Mouse (Mus musculus): ENCODE results near the gene Ubl7. TPM values are rescaled to one million over a fixed set of nuclear protein-coding genes. Genes with fewer than 3 reads are reported as not detected.

Ubl7 gene
- polyA plus RNA-seq, 1 experiment from 2014 or later: 106 TPM

- Histone ChIP-seq H3K9me3 (ENCODE audit: control insufficient read depth, low read length) (no peaks in the 10 kb centered on the region), H3K36me3 (ENCODE audit: control insufficient read depth, insufficient read depth, low read length) (no peaks in the 10 kb centered on the region), H3K4me3 (ENCODE audit: low read length) (no peak overlapping the region), H3K27me3 (ENCODE audit: control insufficient read depth, insufficient read depth, low read length) (no peaks in the 10 kb centered on the region), H3K4me2 (replicated peaks; ENCODE audit: low read depth, low read length) (no peak overlapping the region), H3K4me1 (ENCODE audit: control insufficient read depth, insufficient read depth, low read length) (peaks cover 9% of the 10 kb centered on the region; the same call in 1 of the 2 replicates), H3K9ac (ENCODE audit: low read depth, low read length) (no peak overlapping the region), H3K27ac (ENCODE audit: low read depth, low read length) (no peak overlapping the region)
- 78% methylated on average over 17 of the region's 17 CpGs for WGBS
- ATAC-seq (ENCODE audit: low FRiP score, low TSS enrichment): no peak
Observed at GRCm38 (mm10) chr9:57959886-57960866, 49.4 kb downstream of the Ubl7 start.

GRCm38 (mm10) chr9:57961226-57961625 lies 50.4 kb downstream of the Ubl7 start:
- ATAC-seq (ENCODE audit: low FRiP score, low TSS enrichment): no peak; the same call in 1 of the 2 replicates
- H3K9ac ChIP-seq (ENCODE audit: low read depth, low read length): no peak overlapping the region
- peaks cover 9% of the 10 kb centered on the region; the same call in 1 of the 2 replicates for H3K4me1 ChIP-seq (ENCODE audit: control insufficient read depth, insufficient read depth, low read length)
- no peaks in the 10 kb centered on the region for H3K9me3 ChIP-seq (ENCODE audit: control insufficient read depth, low read length)
- H3K4me3 ChIP-seq (ENCODE audit: low read length): no peak overlapping the region
- 87% methylated on average over 15 of the region's 15 CpGs for WGBS
- H3K4me2 ChIP-seq (replicated peaks; ENCODE audit: low read depth, low read length): no peak overlapping the region
- no peaks in the 10 kb centered on the region for H3K36me3 ChIP-seq (ENCODE audit: control insufficient read depth, insufficient read depth, low read length)
- no peaks in the 10 kb centered on the region for H3K27me3 ChIP-seq (ENCODE audit: control insufficient read depth, insufficient read depth, low read length)
- H3K27ac ChIP-seq (ENCODE audit: low read depth, low read length): no peak overlapping the region

- no peaks in the 10 kb centered on the region for H3K36me3 ChIP-seq (ENCODE audit: control insufficient read depth, insufficient read depth, low read length)
- no peak overlapping the region for H3K27ac ChIP-seq (ENCODE audit: low read depth, low read length)
- 54% methylated on average over 17 of the region's 17 CpGs for WGBS
- H3K4me2 ChIP-seq (replicated peaks; ENCODE audit: low read depth, low read length): no peak overlapping the region
- no peak overlapping the region for H3K4me3 ChIP-seq (ENCODE audit: low read length)
- H3K9me3 ChIP-seq (ENCODE audit: control insufficient read depth, low read length): no peaks in the 10 kb centered on the region
- H3K4me1 ChIP-seq (ENCODE audit: control insufficient read depth, insufficient read depth, low read length): peaks cover 9% of the 10 kb centered on the region; the same call in 1 of the 2 replicates
- H3K9ac ChIP-seq (ENCODE audit: low read depth, low read length): no peak overlapping the region
- ATAC-seq (ENCODE audit: low FRiP score, low TSS enrichment): no peak
- no peaks in the 10 kb centered on the region for H3K27me3 ChIP-seq (ENCODE audit: control insufficient read depth, insufficient read depth, low read length)
Observed at GRCm38 (mm10) chr9:57961863-57962778, 51.3 kb downstream of the Ubl7 start.

- ATAC-seq (ENCODE audit: low FRiP score, low TSS enrichment): no peak
- Histone ChIP-seq H3K36me3 (ENCODE audit: control insufficient read depth, insufficient read depth, low read length) (no peaks in the 10 kb centered on the region), H3K9ac (ENCODE audit: low read depth, low read length) (no peak overlapping the region), H3K9me3 (ENCODE audit: control insufficient read depth, low read length) (no peaks in the 10 kb centered on the region), H3K4me3 (ENCODE audit: low read length) (no peak overlapping the region), H3K27me3 (ENCODE audit: control insufficient read depth, insufficient read depth, low read length) (no peaks in the 10 kb centered on the region), H3K27ac (ENCODE audit: low read depth, low read length) (no peak overlapping the region), H3K4me1 (ENCODE audit: control insufficient read depth, insufficient read depth, low read length) (peaks cover 9% of the 10 kb centered on the region; the same call in 1 of the 2 replicates), H3K4me2 (replicated peaks; ENCODE audit: low read depth, low read length) (no peak overlapping the region)
- WGBS: 90% methylated on average over 4 of the region's 4 CpGs
Observed at GRCm38 (mm10) chr9:57963249-57963997, 52.6 kb downstream of the Ubl7 start.

GRCm38 (mm10) chr9:57963998-57964395 lies 53.2 kb downstream of the Ubl7 start:
- ATAC-seq (ENCODE audit: low FRiP score, low TSS enrichment): no peak
- no peak overlapping the region for H3K4me2 ChIP-seq (replicated peaks; ENCODE audit: low read depth, low read length)
- H3K9me3 ChIP-seq (ENCODE audit: control insufficient read depth, low read length): no peaks in the 10 kb centered on the region
- H3K4me3 ChIP-seq (ENCODE audit: low read length): no peak overlapping the region
- no peaks in the 10 kb centered on the region for H3K36me3 ChIP-seq (ENCODE audit: control insufficient read depth, insufficient read depth, low read length)
- no peak overlapping the region for H3K9ac ChIP-seq (ENCODE audit: low read depth, low read length)
- peaks cover 9% of the 10 kb centered on the region; the same call in 1 of the 2 replicates for H3K4me1 ChIP-seq (ENCODE audit: control insufficient read depth, insufficient read depth, low read length)
- WGBS: 74% methylated on average over 5 of the region's 5 CpGs
- no peak overlapping the region for H3K27ac ChIP-seq (ENCODE audit: low read depth, low read length)
- H3K27me3 ChIP-seq (ENCODE audit: control insufficient read depth, insufficient read depth, low read length): no peaks in the 10 kb centered on the region

- Histone ChIP-seq H3K27ac (ENCODE audit: low read depth, low read length) (no peak overlapping the region), H3K4me3 (ENCODE audit: low read length) (no peak overlapping the region), H3K4me1 (ENCODE audit: control insufficient read depth, insufficient read depth, low read length) (peaks cover 9% of the 10 kb centered on the region; the same call in 1 of the 2 replicates), H3K27me3 (ENCODE audit: control insufficient read depth, insufficient read depth, low read length) (no peaks in the 10 kb centered on the region), H3K36me3 (ENCODE audit: control insufficient read depth, insufficient read depth, low read length) (no peaks in the 10 kb centered on the region), H3K9me3 (ENCODE audit: control insufficient read depth, low read length) (no peaks in the 10 kb centered on the region), H3K4me2 (replicated peaks; ENCODE audit: low read depth, low read length) (no peak overlapping the region), H3K9ac (ENCODE audit: low read depth, low read length) (no peak overlapping the region)
- WGBS: 75% methylated on average over 6 of the region's 6 CpGs
- ATAC-seq (ENCODE audit: low FRiP score, low TSS enrichment): no peak
Observed at GRCm38 (mm10) chr9:57964528-57965250, 53.9 kb downstream of the Ubl7 start.

GRCm38 (mm10) chr9:57965281-57966185 lies 54.8 kb downstream of the Ubl7 start:
- 69% methylated on average over 12 of the region's 12 CpGs for WGBS
- Histone ChIP-seq H3K4me2 (replicated peaks; ENCODE audit: low read depth, low read length) (no peak overlapping the region), H3K27ac (ENCODE audit: low read depth, low read length) (no peak overlapping the region), H3K4me3 (ENCODE audit: low read length) (no peak overlapping the region), H3K9ac (ENCODE audit: low read depth, low read length) (no peak overlapping the region), H3K27me3 (ENCODE audit: control insufficient read depth, insufficient read depth, low read length) (no peaks in the 10 kb centered on the region), H3K9me3 (ENCODE audit: control insufficient read depth, low read length) (no peaks in the 10 kb centered on the region), H3K36me3 (ENCODE audit: control insufficient read depth, insufficient read depth, low read length) (no peaks in the 10 kb centered on the region), H3K4me1 (ENCODE audit: control insufficient read depth, insufficient read depth, low read length) (peaks cover 9% of the 10 kb centered on the region; the same call in 1 of the 2 replicates)
- ATAC-seq (ENCODE audit: low FRiP score, low TSS enrichment): no peak

All from kidney, embryonic 14.5 days (tissue).